Mouse (Mus musculus) ES-Bruce4 (cell line): Measurements from ENCODE around the gene Zscan29.

Experiments
- CTCF ChIP-seq: IDR thresholded peaks from one replicate; pipeline ENCODE4 v1.8.1; 2011; ENCODE audit warnings: low read depth, low read length
- POLR2A ChIP-seq: IDR thresholded peaks from one replicate; pipeline ENCODE4 v1.8.1; 2011; ENCODE audit warnings: low read length; ENCODE audit not compliant: insufficient read depth

- TF ChIP-seq POLR2A (no peak), CTCF (no peak)
Observed at GRCm38 (mm10) chr2:121219994-121220393, 49.1 kb upstream of the Zscan29 start.
